Mouse (Mus musculus): Measurements from ENCODE around the gene Olfr470. TPM values are rescaled to one million over a fixed set of nuclear protein-coding genes. Genes with fewer than 3 reads are reported as not detected.
"Not testable (repeated sequence)": the region's sequence is repeated elsewhere in the genome, so short reads cannot be mapped to it uniquely, and the experiment has no call there.

Gene Olfr470
- not detected in 2 replicates for polyA plus RNA-seq (2015; fragmentation: Nextera tagmentation; extraction: Ambion mirVana)

DNA sequence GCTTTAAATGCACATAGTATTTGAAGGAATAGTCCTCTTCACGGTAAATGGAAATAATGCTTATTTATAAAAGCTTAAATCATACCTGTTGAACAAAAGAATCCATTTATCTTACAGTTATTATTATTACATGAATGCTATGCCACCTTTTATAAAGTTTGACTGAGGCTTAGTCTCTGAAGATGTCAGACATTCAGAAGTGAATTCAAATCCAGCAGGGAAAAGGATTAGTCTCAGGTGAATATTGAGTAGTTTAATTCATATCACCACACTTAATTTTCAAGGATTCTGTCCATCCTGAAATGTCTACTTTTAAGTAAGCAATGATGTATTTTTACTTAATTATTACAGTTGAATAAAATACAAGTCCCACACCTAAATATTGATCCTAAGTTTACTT lies at the start of gene Olfr470:
TSS of gene Olfr470 (minus strand) at position 101 of the 400 bp plus-strand sequence.
- not testable (repeated sequence) for H3K4me3 ChIP-seq; H3K9me3 ChIP-seq; H3K36me3 ChIP-seq (replicated peaks); H3K27me3 ChIP-seq (replicated peaks); H3K4me1 ChIP-seq; H3K27ac ChIP-seq; ATAC-seq (replicated peaks); H3K4me2 ChIP-seq; H3K9ac ChIP-seq
- 77% methylated on average over 1 of the region's 1 CpGs for WGBS

- WGBS, result 88% methylated on average over 1 of the region's 1 CpGs
- no peak overlapping the region for H3K27ac ChIP-seq
- H3K27me3 ChIP-seq (replicated peaks), result no peaks in the 10 kb centered on the region
- H3K4me3 ChIP-seq, result no peak overlapping the region
- ATAC-seq (replicated peaks), result no peak
- H3K36me3 ChIP-seq (replicated peaks), result no peaks in the 10 kb centered on the region
- H3K9ac ChIP-seq, result no peak overlapping the region
- no peaks in the 10 kb centered on the region for H3K9me3 ChIP-seq
- no peak overlapping the region for H3K4me2 ChIP-seq
- no peaks in the 10 kb centered on the region for H3K4me1 ChIP-seq
These were observed 5.6 kb downstream of the Olfr470 start for GRCm38 (mm10) chr7:107841719-107842118.

GRCm38 (mm10) chr7:107825441-107825840 lies 21.8 kb downstream of the Olfr470 start, which contains the start of gene Olfr469:
TSS of gene Olfr469 (minus strand) at chr7:107825541.
- H3K9ac ChIP-seq; H3K36me3 ChIP-seq (replicated peaks); ATAC-seq (replicated peaks); H3K4me2 ChIP-seq; H3K27ac ChIP-seq; H3K4me3 ChIP-seq; H3K9me3 ChIP-seq; H3K27me3 ChIP-seq (replicated peaks); H3K4me1 ChIP-seq: not testable (repeated sequence)

DNA sequence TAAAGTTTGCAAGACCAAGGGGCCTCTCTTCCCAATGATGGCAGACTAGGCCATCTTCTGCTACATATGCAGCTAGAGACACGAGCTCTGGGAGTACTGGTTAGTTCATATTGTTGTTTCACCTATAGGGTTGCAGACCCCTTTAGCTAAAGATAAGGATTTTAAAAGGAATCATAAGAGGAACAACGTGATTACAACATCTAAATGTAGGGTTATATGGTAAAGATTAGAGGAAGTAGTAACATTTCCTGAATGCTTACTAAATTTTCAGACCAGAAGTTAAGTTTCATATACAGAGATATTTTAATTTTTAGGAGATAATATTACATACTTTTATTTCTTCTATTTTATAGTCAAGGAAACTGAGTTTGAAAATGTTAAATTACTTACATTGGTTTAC lies 23.4 kb downstream of the Olfr470 start:
- not testable (repeated sequence) for H3K9ac ChIP-seq; H3K4me2 ChIP-seq; H3K36me3 ChIP-seq (replicated peaks); H3K27ac ChIP-seq; H3K9me3 ChIP-seq; ATAC-seq (replicated peaks); H3K4me1 ChIP-seq; H3K4me3 ChIP-seq; H3K27me3 ChIP-seq (replicated peaks)
- WGBS, result 75% methylated on average over 2 of the region's 2 CpGs

GRCm38 (mm10) chr7:107819442-107819841 lies 27.8 kb downstream of the Olfr470 start:
- ATAC-seq (replicated peaks), result no peak
- Histone ChIP-seq H3K36me3 (replicated peaks) (no peaks in the 10 kb centered on the region), H3K9me3 (no peaks in the 10 kb centered on the region), H3K4me2 (no peak overlapping the region), H3K9ac (no peak overlapping the region), H3K4me3 (no peak overlapping the region), H3K27ac (no peak overlapping the region), H3K27me3 (replicated peaks) (no peaks in the 10 kb centered on the region), H3K4me1 (no peaks in the 10 kb centered on the region)

DNA sequence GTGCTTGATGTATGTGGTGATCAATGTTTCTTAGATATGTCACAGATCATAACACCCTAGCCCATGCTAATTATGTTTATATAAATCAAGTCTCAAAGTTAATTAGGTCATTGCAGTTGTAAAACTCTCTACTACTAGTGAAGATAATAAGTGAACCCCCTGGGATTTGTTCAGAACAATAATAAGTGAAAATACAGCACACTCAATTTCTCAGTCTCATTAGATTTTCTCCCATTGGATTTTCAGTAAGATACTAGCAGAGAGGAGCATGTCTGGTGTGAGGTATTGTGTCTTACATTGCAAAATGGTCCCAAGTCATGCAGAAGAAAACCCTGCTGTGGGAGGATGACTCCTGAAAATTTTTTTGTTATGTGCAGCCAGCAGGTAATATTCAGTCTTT lies 35.3 kb downstream of the Olfr470 start, which contains the start of gene Olfr467:
TSS of gene Olfr467 (plus strand) at position 301 of the 400 bp plus-strand sequence.
- ATAC-seq (replicated peaks), result no peak
- Histone ChIP-seq H3K27me3 (replicated peaks) (no peaks in the 10 kb centered on the region), H3K36me3 (replicated peaks) (no peaks in the 10 kb centered on the region), H3K4me2 (no peak within 1 kb of the TSS), H3K4me3 (no peak within 1 kb of the TSS), H3K27ac (no peak within 1 kb of the TSS), H3K9ac (no peak within 1 kb of the TSS), H3K9me3 (no peaks in the 10 kb centered on the region), H3K4me1 (no peaks in the 10 kb centered on the region)

- Histone ChIP-seq H3K27me3 (replicated peaks) (no peaks in the 10 kb centered on the region), H3K9ac (no peak overlapping the region), H3K36me3 (replicated peaks) (no peaks in the 10 kb centered on the region), H3K27ac (no peak overlapping the region), H3K4me2 (no peak overlapping the region), H3K4me1 (no peaks in the 10 kb centered on the region), H3K9me3 (no peaks in the 10 kb centered on the region), H3K4me3 (no peak overlapping the region)
- no peak for ATAC-seq (replicated peaks)
- 82% methylated on average over 3 of the region's 3 CpGs for WGBS
These were observed 45.2 kb downstream of the Olfr470 start for GRCm38 (mm10) chr7:107802138-107802537.

- ATAC-seq (replicated peaks), result no peak
- no peak within 1 kb of the TSS for H3K4me2 ChIP-seq
These were observed 46.2 kb downstream of the Olfr470 start, which contains the start of gene Ovch2 for GRCm38 (mm10) chr7:107801108-107801507. TSS of gene Ovch2 (minus strand) at chr7:107801208.

GRCm38 (mm10) chr7:107796500-107796899 lies 50.8 kb downstream of the Olfr470 start:
- H3K27me3 ChIP-seq (replicated peaks), result no peaks in the 10 kb centered on the region
- H3K4me3 ChIP-seq, result no peak overlapping the region
- H3K9ac ChIP-seq, result no peak overlapping the region
- H3K4me2 ChIP-seq, result no peak overlapping the region
- no peak overlapping the region for H3K27ac ChIP-seq
- H3K9me3 ChIP-seq, result no peaks in the 10 kb centered on the region
- no peak for ATAC-seq (replicated peaks)
- WGBS, result 85% methylated on average over 2 of the region's 2 CpGs
- H3K36me3 ChIP-seq (replicated peaks), result no peaks in the 10 kb centered on the region
- no peaks in the 10 kb centered on the region for H3K4me1 ChIP-seq

More at GRCm38 (mm10) chr7:107801108-107801507, 46.2 kb downstream of the Olfr470 start, which contains the start of gene Ovch2:
- no peak within 1 kb of the TSS for H3K9ac ChIP-seq
- H3K4me1 ChIP-seq, result no peaks in the 10 kb centered on the region
- 93% methylated on average over 2 of the region's 2 CpGs for WGBS
- no peaks in the 10 kb centered on the region for H3K9me3 ChIP-seq
- H3K27ac ChIP-seq, result no peak within 1 kb of the TSS
- no peaks in the 10 kb centered on the region for H3K27me3 ChIP-seq (replicated peaks)
- no peak within 1 kb of the TSS for H3K4me3 ChIP-seq
- H3K36me3 ChIP-seq (replicated peaks), result no peaks in the 10 kb centered on the region

Other genes starting within 250 kb of the Olfr470 start
- gene 5330417H12Rik, start 222.3 kb downstream of the Olfr470 start, polyA plus RNA-seq (2015; fragmentation: Nextera tagmentation; extraction: Ambion mirVana), result not detected in 2 replicates
- 0.19 TPM in 2 replicates for gene Cyb5r2, start 89.5 kb downstream of the Olfr470 start, polyA plus RNA-seq (2015; fragmentation: Nextera tagmentation; extraction: Ambion mirVana)
- gene Ovch2, start 46.3 kb downstream of the Olfr470 start, polyA plus RNA-seq (2015; fragmentation: Nextera tagmentation; extraction: Ambion mirVana), result not detected in 2 replicates
- gene Olfr467, start 35.2 kb downstream of the Olfr470 start, polyA plus RNA-seq (2015; fragmentation: Nextera tagmentation; extraction: Ambion mirVana), result not detected in 2 replicates
- gene Olfr469, start 21.9 kb downstream of the Olfr470 start, polyA plus RNA-seq (2015; fragmentation: Nextera tagmentation; extraction: Ambion mirVana), result not detected in 2 replicates
- gene Olfr472, start 50.4 kb upstream of the Olfr470 start, polyA plus RNA-seq (2015; fragmentation: Nextera tagmentation; extraction: Ambion mirVana), result not detected in 2 replicates
- not detected in 2 replicates for gene Olfr473, start 83.0 kb upstream of the Olfr470 start, polyA plus RNA-seq (2015; fragmentation: Nextera tagmentation; extraction: Ambion mirVana)
- gene Olfr474, start 107.2 kb upstream of the Olfr470 start, polyA plus RNA-seq (2015; fragmentation: Nextera tagmentation; extraction: Ambion mirVana), result not detected in 2 replicates
- gene Olfr476, start 117.3 kb upstream of the Olfr470 start, polyA plus RNA-seq (2015; fragmentation: Nextera tagmentation; extraction: Ambion mirVana), result not detected in 2 replicates
- gene Olfr477, start 139.2 kb upstream of the Olfr470 start, polyA plus RNA-seq (2015; fragmentation: Nextera tagmentation; extraction: Ambion mirVana), result not detected in 2 replicates
- not detected in 2 replicates for gene Olfr478, start 186.5 kb upstream of the Olfr470 start, polyA plus RNA-seq (2015; fragmentation: Nextera tagmentation; extraction: Ambion mirVana)
- gene Olfr479, start 203.2 kb upstream of the Olfr470 start, polyA plus RNA-seq (2015; fragmentation: Nextera tagmentation; extraction: Ambion mirVana), result not detected in 2 replicates
- not detected in 2 replicates for gene Olfr480, start 219.9 kb upstream of the Olfr470 start, polyA plus RNA-seq (2015; fragmentation: Nextera tagmentation; extraction: Ambion mirVana)
- not detected in 2 replicates for gene Olfr481, start 232.4 kb upstream of the Olfr470 start, polyA plus RNA-seq (2015; fragmentation: Nextera tagmentation; extraction: Ambion mirVana)

Measured in midbrain, embryonic 15.5 days (tissue).